Mouse (Mus musculus) midbrain, embryonic 13.5 days (tissue): ENCODE results near the gene Prune2. TPM values are rescaled to one million over a fixed set of nuclear protein-coding genes. Genes with fewer than 3 reads are reported as not detected.

ENCODE experiments used
- ATAC-seq: fragments of 200-750 bp; cut with Nextera tagmentation; 2 replicates; pipeline ENCODE4 v1.8.0; 2017; ENCODE audit warnings: mild to moderate bottlenecking, moderate TSS enrichment, moderate library complexity
- H3K27ac ChIP-seq: fragments of 300-500 bp; sonication (generic); 2 replicates; pipeline ENCODE4 v1.5.1; 2015; ENCODE audit warnings: inconsistent platforms, mild to moderate bottlenecking, moderate library complexity
- H3K27me3 ChIP-seq: fragments of 300-500 bp; sonication (generic); 2 replicates; pipeline ENCODE4 v1.6.1; 2015; ENCODE audit warnings: mild to moderate bottlenecking, inconsistent platforms
- H3K36me3 ChIP-seq: fragments of 300-500 bp; sonication (generic); 2 replicates; pipeline ENCODE4 v1.6.1; 2015; ENCODE audit warnings: mild to moderate bottlenecking, inconsistent platforms
- H3K4me1 ChIP-seq: fragments of 300-500 bp; sonication (generic); replicated peaks from 2 replicates; pipeline ENCODE4 v1.6.1; 2015; ENCODE audit warnings: inconsistent platforms
- H3K4me2 ChIP-seq: fragments of 300-500 bp; sonication (generic); replicated peaks from 2 replicates; pipeline ENCODE4 v1.6.1; 2015; ENCODE audit warnings: moderate library complexity, mild to moderate bottlenecking, inconsistent platforms
- H3K4me3 ChIP-seq: fragments of 300-500 bp; sonication (generic); replicated peaks from 2 replicates; pipeline ENCODE4 v1.5.1; 2015; ENCODE audit warnings: mild to moderate bottlenecking, inconsistent platforms
- H3K9ac ChIP-seq: fragments of 300-500 bp; sonication (generic); replicated peaks from 2 replicates; pipeline ENCODE4 v1.6.1; 2015; ENCODE audit warnings: mild to moderate bottlenecking, inconsistent platforms
- H3K9me3 ChIP-seq: fragments of 300-500 bp; sonication (generic); 2 replicates; pipeline ENCODE4 v1.6.1; 2016; ENCODE audit warnings: mild to moderate bottlenecking, inconsistent platforms
- WGBS: fragments of 180-500 bp; shearing (Covaris S2); methylation state at CpG from one replicate; pipeline ENCODE4 v1.1.7; 2015; 5-methylcytosine and 5-hydroxymethylcytosine counted together
- polyA plus RNA-seq: library from polyadenylated mRNA; unstranded; fragments of >200 nt; fragmentation: Nextera tagmentation; extraction: Ambion mirVana; gene quantifications from 2 replicates; pipeline ENCODE4 v1.2.1, GENCODE M21; 2015

The Prune2 gene
- polyA plus RNA-seq, 1 experiment from 2014 or later = 3.3 TPM

GRCm38 (mm10) chr19:17252845-17253244 lies 296.9 kb downstream of the Prune2 start:
- Histone ChIP-seq H3K36me3 (no peaks in the 10 kb centered on the region), H3K27ac (no peak overlapping the region), H3K4me2 (no peak overlapping the region), H3K9ac (no peak overlapping the region), H3K9me3 (no peaks in the 10 kb centered on the region), H3K27me3 (no peaks in the 10 kb centered on the region), H3K4me3 (no peak overlapping the region), H3K4me1 (0 out of 2 replicates have a peak, but pooled peaks cover 6% of the 10 kb centered on the region)
- ATAC-seq = no peak
- WGBS = 45% methylated on average over 3 of the region's 3 CpGs

DNA sequence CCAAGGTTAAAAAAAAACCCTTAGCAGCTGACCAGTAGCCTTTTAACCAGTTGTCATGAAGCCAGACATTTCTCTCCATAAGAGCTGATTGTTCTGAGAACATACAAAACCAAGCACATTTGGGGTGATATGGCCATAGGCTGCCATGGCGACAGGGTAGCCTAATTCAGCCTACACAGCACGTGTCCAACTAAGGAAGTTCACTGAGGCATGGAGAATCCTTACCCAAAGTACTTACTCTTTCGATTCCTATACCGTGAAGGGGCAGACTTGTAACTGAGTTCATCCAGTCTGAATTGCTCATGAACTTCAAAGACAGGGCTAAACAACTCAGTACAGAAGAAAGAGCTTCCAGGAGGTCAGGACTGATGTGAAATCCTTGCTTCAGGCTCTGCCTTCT lies 299.6 kb downstream of the Prune2 start:
- H3K36me3 ChIP-seq = no peaks in the 10 kb centered on the region
- 20% methylated on average over 4 of the region's 4 CpGs for WGBS
- H3K27me3 ChIP-seq = no peaks in the 10 kb centered on the region
- H3K9me3 ChIP-seq = no peaks in the 10 kb centered on the region
- no peak for ATAC-seq
- no peak overlapping the region for H3K4me3 ChIP-seq
- no peak overlapping the region for H3K4me2 ChIP-seq
- H3K27ac ChIP-seq = no peak overlapping the region
- 0 out of 2 replicates have a peak, but pooled peaks cover 6% of the 10 kb centered on the region for H3K4me1 ChIP-seq
- no peak overlapping the region for H3K9ac ChIP-seq

GRCm38 (mm10) chr19:17256388-17256787 lies 300.5 kb downstream of the Prune2 start:
- Histone ChIP-seq H3K27me3 (no peaks in the 10 kb centered on the region), H3K9ac (no peak overlapping the region), H3K27ac (no peak overlapping the region), H3K4me3 (no peak overlapping the region), H3K9me3 (no peaks in the 10 kb centered on the region), H3K36me3 (no peaks in the 10 kb centered on the region), H3K4me1 (0 out of 2 replicates have a peak, but pooled peaks cover 6% of the 10 kb centered on the region), H3K4me2 (no peak overlapping the region)
- WGBS = 79% methylated on average over 8 of the region's 8 CpGs
- no peak for ATAC-seq

- Histone ChIP-seq H3K4me3 (no peak overlapping the region), H3K4me1 (0 out of 2 replicates have a peak, but pooled peaks cover 6% of the 10 kb centered on the region), H3K9ac (no peak overlapping the region), H3K9me3 (no peaks in the 10 kb centered on the region), H3K27ac (no peak overlapping the region), H3K36me3 (no peaks in the 10 kb centered on the region), H3K27me3 (no peaks in the 10 kb centered on the region), H3K4me2 (no peak overlapping the region)
- ATAC-seq = no peak
- WGBS = 88% methylated on average over 10 of the region's 10 CpGs
Observed at GRCm38 (mm10) chr19:17256867-17257266, 300.9 kb downstream of the Prune2 start.

DNA sequence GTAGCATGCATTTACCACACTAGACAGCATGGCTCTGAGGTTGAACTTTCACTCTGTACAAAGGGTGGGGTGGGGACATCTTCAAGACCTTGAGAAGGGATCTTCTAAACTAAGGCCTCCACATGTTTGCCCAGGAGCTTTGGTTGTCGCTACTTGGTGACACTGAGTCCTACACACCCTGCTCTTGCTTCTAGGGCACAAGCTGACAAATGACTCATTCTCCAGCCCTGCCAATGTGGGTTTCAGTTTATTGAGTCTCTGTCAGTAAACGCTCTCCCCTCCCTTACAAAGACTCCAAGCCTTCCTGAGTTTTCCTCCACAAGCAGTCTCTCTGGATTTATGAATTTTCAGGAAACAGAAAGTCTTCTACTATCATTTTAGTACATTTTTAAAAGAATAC lies 307.3 kb downstream of the Prune2 start:
- Histone ChIP-seq H3K4me1 (no peaks in the 10 kb centered on the region), H3K27ac (no peak overlapping the region), H3K27me3 (no peaks in the 10 kb centered on the region), H3K4me2 (no peak overlapping the region), H3K9me3 (no peaks in the 10 kb centered on the region), H3K36me3 (no peaks in the 10 kb centered on the region), H3K4me3 (no peak overlapping the region), H3K9ac (no peak overlapping the region)
- 89% methylated on average over 2 of the region's 2 CpGs for WGBS
- no peak for ATAC-seq

DNA sequence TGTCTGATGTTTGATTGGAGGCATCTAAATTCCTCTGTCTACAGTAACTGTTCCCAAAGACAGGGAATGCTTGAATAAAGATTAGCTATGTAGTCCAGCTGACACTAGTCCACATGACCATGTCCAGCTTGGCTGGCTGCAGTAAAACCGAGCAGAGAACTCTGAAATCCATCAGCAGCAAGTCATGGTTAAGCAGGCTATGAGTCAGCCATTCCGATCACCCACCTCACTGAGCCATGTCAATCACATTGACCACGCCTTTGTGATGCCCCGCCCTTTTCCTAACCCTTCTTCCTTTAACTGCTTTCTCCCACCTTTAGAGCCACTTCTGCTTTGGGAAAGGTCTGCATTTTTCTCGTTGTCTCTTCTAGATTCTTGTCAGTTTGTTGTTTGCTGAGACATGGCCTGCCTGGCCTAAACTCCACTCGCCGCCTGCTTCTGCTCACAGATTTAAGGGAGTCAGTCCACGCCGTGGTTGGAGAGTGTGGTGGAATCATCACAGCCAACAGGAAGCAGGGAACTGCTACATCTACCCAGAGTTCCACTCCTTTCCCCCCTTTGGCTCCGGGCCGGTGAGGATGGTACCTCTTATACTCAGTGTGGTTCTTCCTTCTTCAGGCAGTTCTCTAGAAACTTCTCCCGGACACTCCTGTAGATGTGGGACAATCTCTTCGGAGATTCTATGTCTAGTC lies 307.9 kb downstream of the Prune2 start:
- no peak overlapping the region for H3K9ac ChIP-seq
- no peaks in the 10 kb centered on the region for H3K4me1 ChIP-seq
- no peaks in the 10 kb centered on the region for H3K9me3 ChIP-seq
- WGBS = 92% methylated on average over 13 of the region's 13 CpGs
- H3K36me3 ChIP-seq = no peaks in the 10 kb centered on the region
- H3K4me3 ChIP-seq = no peak overlapping the region
- no peak overlapping the region for H3K27ac ChIP-seq
- H3K4me2 ChIP-seq = no peak overlapping the region
- ATAC-seq = no peak
- H3K27me3 ChIP-seq = no peaks in the 10 kb centered on the region

- H3K4me1 ChIP-seq = no peaks in the 10 kb centered on the region
- H3K4me3 ChIP-seq = no peak overlapping the region
- H3K36me3 ChIP-seq = no peaks in the 10 kb centered on the region
- no peak for ATAC-seq
- no peaks in the 10 kb centered on the region for H3K27me3 ChIP-seq
- WGBS = 91% methylated on average over 9 of the region's 9 CpGs
- no peak overlapping the region for H3K9ac ChIP-seq
- H3K4me2 ChIP-seq = no peak overlapping the region
- no peaks in the 10 kb centered on the region for H3K9me3 ChIP-seq
- H3K27ac ChIP-seq = no peak overlapping the region
Observed at GRCm38 (mm10) chr19:17264481-17265196, 308.7 kb downstream of the Prune2 start.

- H3K27me3 ChIP-seq = no peaks in the 10 kb centered on the region
- H3K27ac ChIP-seq = no peak overlapping the region
- WGBS = 84% methylated on average over 4 of the region's 4 CpGs
- no peak for ATAC-seq
- H3K9me3 ChIP-seq = no peaks in the 10 kb centered on the region
- no peaks in the 10 kb centered on the region for H3K36me3 ChIP-seq
- peaks cover 7% of the 10 kb centered on the region; the same call in 1 of the 2 replicates for H3K4me1 ChIP-seq
- no peak overlapping the region for H3K9ac ChIP-seq
- no peak overlapping the region for H3K4me2 ChIP-seq
- no peak overlapping the region for H3K4me3 ChIP-seq
Observed at GRCm38 (mm10) chr19:17268669-17269068, 312.8 kb downstream of the Prune2 start.

- peaks cover 7% of the 10 kb centered on the region; the same call in 1 of the 2 replicates for H3K4me1 ChIP-seq
- no peaks in the 10 kb centered on the region for H3K9me3 ChIP-seq
- no peak overlapping the region for H3K9ac ChIP-seq
- no peaks in the 10 kb centered on the region for H3K27me3 ChIP-seq
- H3K4me3 ChIP-seq = no peak overlapping the region
- ATAC-seq = no peak
- no peaks in the 10 kb centered on the region for H3K36me3 ChIP-seq
- 33% methylated on average over 3 of the region's 3 CpGs for WGBS
- H3K27ac ChIP-seq = no peak overlapping the region
- no peak overlapping the region for H3K4me2 ChIP-seq
Observed at GRCm38 (mm10) chr19:17271179-17271622, 315.3 kb downstream of the Prune2 start.

- Histone ChIP-seq H3K4me3 (no peak overlapping the region), H3K9me3 (no peaks in the 10 kb centered on the region), H3K27me3 (no peaks in the 10 kb centered on the region), H3K4me2 (no peak overlapping the region), H3K9ac (no peak overlapping the region), H3K36me3 (no peaks in the 10 kb centered on the region), H3K27ac (no peak overlapping the region), H3K4me1 (peaks cover 7% of the 10 kb centered on the region; the same call in 1 of the 2 replicates)
- ATAC-seq = no peak
- WGBS = 92% methylated on average over 2 of the region's 2 CpGs
Observed at GRCm38 (mm10) chr19:17272988-17273387, 317.1 kb downstream of the Prune2 start.
